ENCODE assay signal across 9 mouse cellular contexts in the genomic region with DNA sequence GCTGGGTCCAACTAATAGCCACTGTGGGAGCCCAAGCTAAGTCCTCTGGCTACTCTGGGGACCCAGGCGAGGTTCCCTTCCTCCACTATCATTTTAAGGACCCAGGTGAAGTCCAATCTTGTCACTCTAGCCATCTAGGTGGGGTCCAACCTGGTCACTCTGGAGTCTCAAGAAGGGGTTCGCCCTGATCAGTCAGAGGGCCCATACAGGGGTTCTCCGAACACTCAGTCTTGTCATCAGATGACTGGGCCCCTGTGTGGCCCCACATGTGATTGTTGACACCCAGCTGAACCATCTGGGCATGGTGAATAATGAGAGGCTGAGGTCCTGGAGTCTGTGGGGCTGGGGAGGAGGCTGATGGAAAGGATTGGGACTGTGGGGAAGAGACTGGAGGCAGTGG. TPM values are rescaled to one million over a fixed set of nuclear protein-coding genes. Genes with fewer than 3 reads are reported as not detected.
DNase-seq lines count a peak whose midpoint lies in the region; ATAC-seq and TF ChIP-seq lines count a peak whose summit lies in the region.
"Had no signal": no experiment of that assay in that cellular context is flagged by ENCODE, and none has a peak within 500 bp of the region (broad histone marks: within the 10 kb centered on the region; RNA-seq: fewer than 3 reads in every experiment).

No protein-coding gene starts in this region.

- peak overlapping the region; percentile 55 for H3K4me2 ChIP-seq in forebrain, embryonic 11.5 days (ENCODE audit: low read depth, low read length, severe bottlenecking)
- peak overlapping the region; percentile 66 for H3K4me2 ChIP-seq in intestine, postnatal 0 days (replicated peaks; ENCODE audit: low read depth)
- H3K4me2 ChIP-seq in neural tube, embryonic 14.5 days (ENCODE audit: low read depth, low read length), result peak overlapping the region; percentile 69

- H3K9me3 ChIP-seq in forebrain, embryonic 11.5 days (ENCODE audit: control insufficient read depth, low read length), result no peaks in the 10 kb centered on the region
- no peaks in the 10 kb centered on the region for H3K9me3 ChIP-seq in intestine, postnatal 0 days (ENCODE audit: control insufficient read depth)
- no peaks in the 10 kb centered on the region for H3K9me3 ChIP-seq in neural tube, embryonic 14.5 days (ENCODE audit: control insufficient read depth, low read length)

- H3K79me2 ChIP-seq in liver, adult 2 months (ENCODE audit: control insufficient read depth, insufficient read depth, low read length), result peaks cover 21% of the 10 kb centered on the region

- peak overlapping the region; percentile 40; the same call in 1 of the 2 replicates for H3K9ac ChIP-seq in liver, adult 2 months (ENCODE audit: low read depth, low read length)
- H3K9ac ChIP-seq in forebrain, embryonic 11.5 days (ENCODE audit: low read length), result peak overlapping the region; percentile 46
- H3K9ac ChIP-seq in intestine, postnatal 0 days (ENCODE audit: low read depth, low read length), result no peak overlapping the region
- peak overlapping the region; percentile 47 for H3K9ac ChIP-seq in neural tube, embryonic 14.5 days (replicated peaks; ENCODE audit: low read depth, low read length)

- peaks cover 3% of the 10 kb centered on the region; the same call in 1 of the 2 replicates for H3K36me3 ChIP-seq in liver, adult 2 months (ENCODE audit: control insufficient read depth, insufficient read depth, low read length)
- no peaks in the 10 kb centered on the region for H3K36me3 ChIP-seq in forebrain, embryonic 11.5 days (ENCODE audit: control insufficient read depth, insufficient read depth, low read length)
- H3K36me3 ChIP-seq in intestine, postnatal 0 days (ENCODE audit: control insufficient read depth, insufficient read depth), result peaks cover 44% of the 10 kb centered on the region
- no peaks in the 10 kb centered on the region for H3K36me3 ChIP-seq in neural tube, embryonic 14.5 days (ENCODE audit: control insufficient read depth, insufficient read depth, low read length)

- TF ChIP-seq CTCF in liver, adult 2 months (IDR thresholded peaks at IDR 0.05; ENCODE audit: low read depth, low read length), result no peak
- no peak for TF ChIP-seq CTCF in intestine, postnatal 0 days (IDR thresholded peaks at IDR 0.05; ENCODE audit: low read depth)

- DNase-seq in liver, adult 2 months (ENCODE audit: extremely low read depth, low read depth, low spot score), result no peak
- DNase-seq in liver, result no peak
- no peak for DNase-seq in forebrain, embryonic 11.5 days (ENCODE audit: low spot score)
- no peak for DNase-seq in adrenal gland, postnatal 25 days
- DNase-seq in embryo, embryonic 11 days, result no peak
- DNase-seq in ovary, postnatal 36 days (ENCODE audit: low spot score), result no peak

- ATAC-seq in forebrain, embryonic 11.5 days (replicated peaks; ENCODE audit: low FRiP score), result peak; percentile 11
- ATAC-seq in intestine, postnatal 0 days, result no peak
- peak; percentile 3; the same call in 1 of the 2 replicates for ATAC-seq in neural tube, embryonic 14.5 days (ENCODE audit: low read depth)

- H3K4me1 ChIP-seq in liver, adult 2 months (ENCODE audit: control insufficient read depth, insufficient read depth, low read length), result peaks cover 24% of the 10 kb centered on the region
- no peaks in the 10 kb centered on the region for H3K4me1 ChIP-seq in forebrain, embryonic 11.5 days (replicated peaks; ENCODE audit: control insufficient read depth, insufficient read depth, low read length)
- no peaks in the 10 kb centered on the region for H3K4me1 ChIP-seq in intestine, postnatal 0 days (replicated peaks; ENCODE audit: control insufficient read depth, insufficient read depth, low read length)
- 0 out of 2 replicates have a peak, but pooled peaks cover 3% of the 10 kb centered on the region for H3K4me1 ChIP-seq in neural tube, embryonic 14.5 days (ENCODE audit: control insufficient read depth, insufficient read depth, low read length)

- H3K27me3 ChIP-seq in liver, adult 2 months (ENCODE audit: control insufficient read depth, insufficient read depth, low read length), result no peaks in the 10 kb centered on the region
- H3K27me3 ChIP-seq in forebrain, embryonic 11.5 days (ENCODE audit: control insufficient read depth, insufficient read depth, low read length), result no peaks in the 10 kb centered on the region
- H3K27me3 ChIP-seq in intestine, postnatal 0 days (replicated peaks; ENCODE audit: control insufficient read depth, insufficient read depth, low read length), result no peaks in the 10 kb centered on the region
- H3K27me3 ChIP-seq in neural tube, embryonic 14.5 days (ENCODE audit: control insufficient read depth, insufficient read depth, low read length), result no peaks in the 10 kb centered on the region

- H3K4me3 ChIP-seq in liver, adult 2 months (ENCODE audit: insufficient read depth, low read depth, low read length), result no peak overlapping the region
- H3K4me3 ChIP-seq in forebrain, embryonic 11.5 days (ENCODE audit: low read depth, low read length), result peak overlapping the region; percentile 27; the same call in 1 of the 2 replicates
- H3K4me3 ChIP-seq in intestine, postnatal 0 days (ENCODE audit: low read depth, low read length), result no peak overlapping the region
- H3K4me3 ChIP-seq in neural tube, embryonic 14.5 days (ENCODE audit: low read depth, low read length), result peak overlapping the region; percentile 32

- WGBS in liver, adult 2 months, result 85% methylated on average over 3 of the region's 3 CpGs
- 74% methylated on average over 3 of the region's 3 CpGs for WGBS in forebrain, embryonic 11.5 days
- 67% methylated on average over 3 of the region's 3 CpGs for WGBS in intestine, postnatal 0 days
- 79% methylated on average over 3 of the region's 3 CpGs for WGBS in neural tube, embryonic 14.5 days

- no peak for TF ChIP-seq POLR2A in liver, adult 2 months (IDR thresholded peaks at IDR 0.05; ENCODE audit: extremely low read depth, insufficient read depth, low read length)

- peak overlapping the region; percentile 41; the same call in 1 of the 2 replicates for H3K27ac ChIP-seq in liver, adult 2 months (replicated peaks; ENCODE audit: insufficient read depth, low read depth, low read length)
- H3K27ac ChIP-seq in forebrain, embryonic 11.5 days (ENCODE audit: low read depth, low read length), result no peak overlapping the region
- H3K27ac ChIP-seq in intestine, postnatal 0 days (ENCODE audit: low read depth, low read length), result peak overlapping the region; percentile 67; the same call in 1 of the 2 replicates
- peak overlapping the region; percentile 72 for H3K27ac ChIP-seq in neural tube, embryonic 14.5 days (ENCODE audit: low read depth, low read length)

RNA-seq across cellular contexts. Expression of a gene that starts 6.8 kb away (rescaled TPM):
- total RNA-seq in liver, adult 2 months (2014; rRNA removed), result 2.5 and 3.4 TPM in 2 replicates
- polyA plus RNA-seq in liver, adult 2 months (2012; rRNA removed), result 20.9 and 27.7 TPM in 2 replicates
- 2.5 and 3.0 TPM in 2 replicates for polyA plus RNA-seq in forebrain, embryonic 11.5 days (2014; fragmentation: Nextera tagmentation; extraction: Ambion mirVana)
- polyA plus RNA-seq in intestine, postnatal 0 days (2015; fragmentation: Nextera tagmentation; extraction: Ambion mirVana), result 15.8 and 16.0 TPM in 2 replicates
- polyA plus RNA-seq in neural tube, embryonic 14.5 days (2014; fragmentation: Nextera tagmentation; extraction: Ambion mirVana), result 0.92 and 1.7 TPM in 2 replicates
- total RNA-seq in adrenal gland, postnatal 25 days (2021), result 25.1 and 28.8 TPM in 2 replicates

RNA-seq across cellular contexts. Expression of a gene that starts 13.1 kb away (rescaled TPM):
- total RNA-seq in liver, adult 2 months (2014; rRNA removed), result 11.5 and 12.1 TPM in 2 replicates
- 16.6 and 18.9 TPM in 2 replicates for polyA plus RNA-seq in liver, adult 2 months (2012; rRNA removed)
- 16.5 and 16.6 TPM in 2 replicates for polyA plus RNA-seq in forebrain, embryonic 11.5 days (2014; fragmentation: Nextera tagmentation; extraction: Ambion mirVana)
- polyA plus RNA-seq in intestine, postnatal 0 days (2015; fragmentation: Nextera tagmentation; extraction: Ambion mirVana), result 7.0 and 8.0 TPM in 2 replicates
- polyA plus RNA-seq in neural tube, embryonic 14.5 days (2014; fragmentation: Nextera tagmentation; extraction: Ambion mirVana), result 20.4 and 23.5 TPM in 2 replicates
- 30.0 and 32.0 TPM in 2 replicates for total RNA-seq in adrenal gland, postnatal 25 days (2021)

RNA-seq across cellular contexts. Expression of a gene that starts 22.9 kb away (rescaled TPM):
- total RNA-seq in liver, adult 2 months (2014; rRNA removed), result 23.0 and 28.1 TPM in 2 replicates
- 20.6 and 21.5 TPM in 2 replicates for polyA plus RNA-seq in liver, adult 2 months (2012; rRNA removed)
- 37.5 and 44.6 TPM in 2 replicates for polyA plus RNA-seq in forebrain, embryonic 11.5 days (2014; fragmentation: Nextera tagmentation; extraction: Ambion mirVana)
- 521 and 545 TPM in 2 replicates for polyA plus RNA-seq in intestine, postnatal 0 days (2015; fragmentation: Nextera tagmentation; extraction: Ambion mirVana)
- polyA plus RNA-seq in neural tube, embryonic 14.5 days (2014; fragmentation: Nextera tagmentation; extraction: Ambion mirVana), result 6.9 and 13.2 TPM in 2 replicates
- total RNA-seq in adrenal gland, postnatal 25 days (2021), result 59.7 and 102 TPM in 2 replicates

RNA-seq across cellular contexts. Expression of a gene that starts 30.3 kb away (rescaled TPM):
- total RNA-seq in liver, adult 2 months (2014; rRNA removed), result not detected in 2 replicates
- polyA plus RNA-seq in liver, adult 2 months (2012; rRNA removed), result not detected in 2 replicates
- polyA plus RNA-seq in forebrain, embryonic 11.5 days (2014; fragmentation: Nextera tagmentation; extraction: Ambion mirVana), result not detected in 2 replicates
- polyA plus RNA-seq in intestine, postnatal 0 days (2015; fragmentation: Nextera tagmentation; extraction: Ambion mirVana), result not detected in 2 replicates
- not detected in 2 replicates for polyA plus RNA-seq in neural tube, embryonic 14.5 days (2014; fragmentation: Nextera tagmentation; extraction: Ambion mirVana)
- not detected in 2 replicates for total RNA-seq in adrenal gland, postnatal 25 days (2021)
- total RNA-seq: granulocyte monocyte progenitor cell, adult 5-6 weeks had no signal

RNA-seq across cellular contexts. Expression of a gene that starts 33.4 kb away (rescaled TPM):
- 0.92 and 2.7 TPM in 2 replicates for total RNA-seq in liver, adult 2 months (2014; rRNA removed)
- 0.20 and 0.22 TPM in 2 replicates for polyA plus RNA-seq in liver, adult 2 months (2012; rRNA removed)
- 197 and 223 TPM in 2 replicates for polyA plus RNA-seq in forebrain, embryonic 11.5 days (2014; fragmentation: Nextera tagmentation; extraction: Ambion mirVana)
- 22.5 and 23.5 TPM in 2 replicates for polyA plus RNA-seq in intestine, postnatal 0 days (2015; fragmentation: Nextera tagmentation; extraction: Ambion mirVana)
- 5.7 and 9.4 TPM in 2 replicates for polyA plus RNA-seq in neural tube, embryonic 14.5 days (2014; fragmentation: Nextera tagmentation; extraction: Ambion mirVana)
- 14.1 and 14.8 TPM in 2 replicates for total RNA-seq in adrenal gland, postnatal 25 days (2021)

Comparison
In these comparisons a context has a peak if more than half of its experiments do, and no peak if none do; other contexts are left out.
1. H3K4me3 ChIP-seq: peak in forebrain, embryonic 11.5 days (single experiment) and neural tube, embryonic 14.5 days (single experiment); none in liver, adult 2 months (single experiment) and intestine, postnatal 0 days (single experiment).
2. RNA of a gene that starts 22.9 kb away (polyA plus RNA-seq): 521 to 545 TPM in intestine, postnatal 0 days; 37.5 to 44.6 TPM in forebrain, embryonic 11.5 days, 20.6 to 21.5 TPM in liver, adult 2 months and 6.9 to 13.2 TPM in neural tube, embryonic 14.5 days; every median in the first group is over 10 times any median in the second.
3. Peak in every context shown above with its lines, with median percentiles within 50 percentile points of each other: H3K4me2 ChIP-seq.